Mouse (Mus musculus) hindbrain, postnatal 0 days (tissue): ENCODE data around the gene Nkapl. TPM values are rescaled to one million over a fixed set of nuclear protein-coding genes. Genes with fewer than 3 reads are reported as not detected.

Experiments used
- ATAC-seq: fragments of 200-750 bp; cut with Nextera tagmentation; 2 replicates; pipeline ENCODE4 v1.8.0; 2017; ENCODE audit warnings: mild to moderate bottlenecking, moderate TSS enrichment, moderate library complexity
- DNase-seq: peaks from one replicate; pipeline ENCODE4 v3.0.0-alpha.2; 2015; ENCODE audit warnings: low spot score
- H3K27ac ChIP-seq: fragments of 300-500 bp; sonication (generic); 2 replicates; pipeline ENCODE4 v1.5.1; 2014; ENCODE audit warnings: mild to moderate bottlenecking
- H3K27me3 ChIP-seq: fragments of 300-500 bp; sonication (generic); 2 replicates; pipeline ENCODE4 v1.6.1; 2014; ENCODE audit warnings: low read length, mixed read lengths; ENCODE audit not compliant: insufficient read depth
- H3K36me3 ChIP-seq: fragments of 300-500 bp; sonication (generic); 2 replicates; pipeline ENCODE4 v1.6.1; 2014; ENCODE audit warnings: low read length, mixed read lengths; ENCODE audit not compliant: insufficient read depth
- H3K4me1 ChIP-seq: fragments of 300-500 bp; sonication (generic); 2 replicates; pipeline ENCODE4 v1.6.1; 2014; ENCODE audit warnings: antibody characterized with exemption, low read length, mixed read lengths; ENCODE audit not compliant: insufficient read depth
- H3K4me2 ChIP-seq: fragments of 300-500 bp; sonication (generic); 2 replicates; pipeline ENCODE4 v1.6.1; 2014; ENCODE audit warnings: low read depth, mild to moderate bottlenecking, low read length, moderate library complexity, mixed read lengths
- H3K4me3 ChIP-seq: fragments of 300-500 bp; sonication (generic); 2 replicates; pipeline ENCODE4 v1.5.1; 2014; ENCODE audit warnings: low read length
- H3K9ac ChIP-seq: fragments of 300-500 bp; sonication (generic); replicated peaks from 2 replicates; pipeline ENCODE4 v1.6.1; 2014; ENCODE audit warnings: mild to moderate bottlenecking, low read length, moderate library complexity, mixed read lengths
- H3K9me3 ChIP-seq: fragments of 300-500 bp; sonication (generic); 2 replicates; pipeline ENCODE4 v1.6.1; 2016; ENCODE audit warnings: low read length, mixed read lengths
- CTCF ChIP-seq: IDR thresholded peaks from 2 replicates; pipeline ENCODE4 v1.5.1; 2016; ENCODE audit warnings: antibody characterized with exemption, control low read depth, low read depth
- WGBS: fragments of 180-500 bp; shearing (Covaris S2); extraction: QIAGEN DNeasy Blood & Tissue Kit; methylation state at CpG from one replicate; pipeline ENCODE4 v1.1.7; 2014; 5-methylcytosine and 5-hydroxymethylcytosine counted together
- microRNA counts: library from miRNA; unstranded; fragments of <30 nt; microRNA quantifications from one replicate; lab custom pipeline; 2015
- microRNA-seq, 2 experiments: library from miRNA; unstranded; fragments of <30 nt; microRNA quantifications; one replicate each; pipeline ENCODE4; 2016
- polyA plus RNA-seq: library from polyadenylated mRNA; unstranded; fragments of >200 nt; fragmentation: Nextera tagmentation; extraction: Ambion mirVana; gene quantifications from 2 replicates; pipeline ENCODE4 v1.2.1, GENCODE M21; 2015
- total RNA-seq: library from RNA; depleted of rRNA; stranded (reverse); fragments of >200 nt; gene quantifications from 2 replicates; pipeline ENCODE4 v1.2.3, GENCODE M21; 2014; rRNA removed

The Nkapl gene
- total and polyA plus RNA-seq, 2 experiments from 2014 or later, result 1.1 to 1.5 TPM

DNA sequence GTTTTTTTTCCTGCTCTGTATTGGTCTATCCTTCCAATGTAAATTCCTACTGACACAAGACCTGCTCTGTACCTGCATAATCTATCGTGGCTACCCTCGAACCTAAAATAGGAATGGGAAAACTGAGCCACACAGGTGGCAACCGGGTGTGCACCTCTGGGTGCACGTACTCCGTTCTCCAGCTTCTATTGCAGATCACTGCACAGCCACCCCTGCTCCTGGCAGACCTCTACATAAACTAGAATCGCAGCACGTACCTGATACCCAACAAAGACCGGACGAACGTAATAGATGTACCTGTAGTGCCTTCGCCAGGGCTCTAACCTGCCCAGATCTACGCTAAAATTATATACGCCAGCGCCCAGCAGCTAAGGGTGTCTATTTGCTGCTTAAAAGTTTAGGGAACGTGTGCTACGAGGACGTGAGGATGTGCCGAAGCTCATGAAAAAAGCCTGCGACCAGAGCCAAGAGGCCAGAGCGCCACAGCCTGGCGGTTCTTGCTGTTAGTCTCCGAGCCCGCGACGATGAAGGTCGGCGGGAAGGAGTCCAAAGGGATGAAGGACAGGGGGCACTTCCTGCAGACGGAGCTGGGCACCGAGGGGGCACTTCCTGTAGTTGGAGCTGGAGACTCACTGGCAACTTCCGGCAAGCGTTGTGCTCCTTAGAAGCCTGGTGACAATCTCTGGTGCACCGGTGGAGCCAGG is 27.7 kb downstream of the Nkapl start, which contains the start of gene Pgbd1:
Pgbd1 (minus strand) TSS at position 556 of the 704 bp plus-strand sequence.
- Histone ChIP-seq H3K27ac (peak within 1 kb of the TSS; percentile 78), H3K27me3 (no peaks in the 10 kb centered on the region), H3K4me2 (peak within 1 kb of the TSS; percentile 93), H3K9ac (peak within 1 kb of the TSS; percentile 61), H3K4me3 (peak within 1 kb of the TSS; percentile 55), H3K4me1 (0 out of 2 replicates have a peak, but pooled peaks cover 4% of the 10 kb centered on the region), H3K9me3 (no peaks in the 10 kb centered on the region), H3K36me3 (peaks cover 11% of the 10 kb centered on the region; the same call in 1 of the 2 replicates)
- under 1% methylated on average over 32 of the region's 32 CpGs for WGBS
- DNase-seq, result peak; percentile 94
- TF ChIP-seq CTCF, result peak; percentile 67
- ATAC-seq, result peak; percentile 97

DNA sequence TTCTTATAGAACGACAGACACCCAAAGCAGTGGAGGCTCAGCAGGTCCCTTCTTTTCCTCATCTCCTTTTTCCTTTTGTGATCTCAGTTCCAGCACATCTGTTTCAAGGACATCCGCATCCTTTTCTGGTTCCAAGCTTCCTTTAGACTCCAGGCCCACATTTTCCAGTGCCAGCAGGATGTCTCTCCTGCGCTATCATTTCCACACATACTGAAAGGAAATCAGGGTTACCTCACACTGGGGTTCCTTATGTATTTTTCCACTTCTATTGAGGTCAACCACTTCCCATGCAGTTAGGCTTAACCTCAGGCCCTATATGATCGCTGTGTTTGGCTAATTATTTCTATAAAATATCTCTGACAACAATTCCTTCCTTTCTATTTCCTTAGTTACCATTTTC is 32.8 kb downstream of the Nkapl start:
- Histone ChIP-seq H3K9me3 (no peaks in the 10 kb centered on the region), H3K9ac (no peak overlapping the region), H3K36me3 (no peaks in the 10 kb centered on the region), H3K27ac (no peak overlapping the region), H3K27me3 (no peaks in the 10 kb centered on the region), H3K4me3 (no peak overlapping the region), H3K4me1 (0 out of 2 replicates have a peak, but pooled peaks cover 4% of the 10 kb centered on the region), H3K4me2 (no peak overlapping the region)
- DNase-seq (no peak), ATAC-seq (no peak)
- 83% methylated on average over 4 of the region's 4 CpGs for WGBS
- TF ChIP-seq CTCF, result no peak

DNA sequence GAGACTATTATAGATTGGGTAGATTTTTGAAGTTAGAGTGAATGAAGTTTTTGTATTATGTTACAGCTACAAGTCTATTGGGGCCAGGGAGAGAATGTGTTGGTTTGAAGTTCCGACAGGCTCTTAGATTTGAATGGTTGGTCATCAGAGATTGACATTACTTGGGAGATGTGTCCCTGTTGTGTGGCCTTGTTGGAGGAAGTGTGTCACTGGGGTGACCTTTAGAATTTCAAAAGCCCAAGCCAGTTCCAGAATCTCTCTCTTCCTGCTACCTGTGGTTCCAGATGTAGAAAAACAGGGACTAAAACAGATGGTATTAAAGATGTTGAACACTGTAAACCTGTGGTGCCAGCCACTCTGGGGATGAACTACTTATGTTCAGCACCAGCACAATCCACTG is 40.7 kb downstream of the Nkapl start:
- TF ChIP-seq CTCF, result no peak
- WGBS, result 97% methylated on average over 1 of the region's 1 CpGs
- H3K4me3 ChIP-seq, result no peak overlapping the region

DNA sequence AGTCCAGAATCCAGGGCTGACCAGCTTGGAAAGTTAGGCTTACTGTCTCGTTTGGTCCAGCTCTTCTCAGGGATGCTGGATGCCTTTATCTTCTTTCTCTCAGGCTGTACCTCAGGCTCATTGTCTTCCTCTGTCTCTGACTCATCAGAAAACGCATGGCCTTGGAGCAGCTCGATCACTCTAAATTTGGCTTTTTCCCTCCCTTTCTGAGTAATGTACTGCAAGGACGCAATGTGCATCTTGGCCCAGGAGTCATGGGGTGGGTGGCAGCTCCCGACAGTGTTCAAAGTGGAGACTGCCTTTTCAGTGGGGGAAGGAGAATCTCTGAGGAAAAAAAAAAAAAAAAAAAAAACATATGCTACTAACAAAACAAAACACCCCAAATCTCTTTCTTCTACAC is 45.0 kb downstream of the Nkapl start:
- ATAC-seq (no peak), DNase-seq (no peak)
- no peaks in the 10 kb centered on the region for H3K27me3 ChIP-seq
- no peak overlapping the region for H3K9ac ChIP-seq
- no peaks in the 10 kb centered on the region for H3K4me1 ChIP-seq
- H3K36me3 ChIP-seq, result no peaks in the 10 kb centered on the region
- no peak overlapping the region for H3K4me2 ChIP-seq
- no peaks in the 10 kb centered on the region for H3K9me3 ChIP-seq
- no peak overlapping the region for H3K27ac ChIP-seq
- 68% methylated on average over 5 of the region's 5 CpGs for WGBS
- no peak overlapping the region for H3K4me3 ChIP-seq
- TF ChIP-seq CTCF, result no peak

More for the DNA sequence above, 40.7 kb downstream of the Nkapl start:
- Histone ChIP-seq H3K27ac (no peak overlapping the region), H3K9ac (no peak overlapping the region), H3K4me1 (no peaks in the 10 kb centered on the region), H3K36me3 (no peaks in the 10 kb centered on the region), H3K27me3 (no peaks in the 10 kb centered on the region), H3K9me3 (no peaks in the 10 kb centered on the region), H3K4me2 (no peak overlapping the region)
- no peak for ATAC-seq
- no peak for DNase-seq

DNA sequence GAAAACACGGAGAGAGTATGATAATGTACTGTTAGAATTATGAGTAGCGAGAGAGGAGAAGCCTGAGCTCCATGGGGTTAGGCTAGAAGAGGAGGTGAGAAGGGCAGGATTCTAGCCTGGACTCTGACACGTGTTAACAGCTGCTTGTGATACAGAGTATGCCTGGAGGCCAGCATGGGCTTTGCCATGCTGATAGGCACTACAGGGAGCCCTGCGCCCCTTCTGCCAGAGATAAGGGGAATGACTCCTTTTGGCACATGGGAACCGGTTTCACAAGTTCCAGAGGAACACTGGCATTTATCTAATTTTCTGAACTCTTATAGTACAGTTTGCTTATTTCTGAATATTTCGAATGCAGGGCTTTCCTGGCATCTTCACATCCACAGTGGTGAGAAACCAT is 49.4 kb downstream of the Nkapl start:
- TF ChIP-seq CTCF, result no peak
- no peak for ATAC-seq
- Histone ChIP-seq H3K27ac (no peak overlapping the region), H3K4me1 (no peaks in the 10 kb centered on the region), H3K36me3 (no peaks in the 10 kb centered on the region), H3K4me2 (no peak overlapping the region), H3K4me3 (no peak overlapping the region), H3K27me3 (no peaks in the 10 kb centered on the region), H3K9me3 (no peaks in the 10 kb centered on the region), H3K9ac (no peak overlapping the region)
- 65% methylated on average over 6 of the region's 6 CpGs for WGBS
- DNase-seq, result no peak

DNA sequence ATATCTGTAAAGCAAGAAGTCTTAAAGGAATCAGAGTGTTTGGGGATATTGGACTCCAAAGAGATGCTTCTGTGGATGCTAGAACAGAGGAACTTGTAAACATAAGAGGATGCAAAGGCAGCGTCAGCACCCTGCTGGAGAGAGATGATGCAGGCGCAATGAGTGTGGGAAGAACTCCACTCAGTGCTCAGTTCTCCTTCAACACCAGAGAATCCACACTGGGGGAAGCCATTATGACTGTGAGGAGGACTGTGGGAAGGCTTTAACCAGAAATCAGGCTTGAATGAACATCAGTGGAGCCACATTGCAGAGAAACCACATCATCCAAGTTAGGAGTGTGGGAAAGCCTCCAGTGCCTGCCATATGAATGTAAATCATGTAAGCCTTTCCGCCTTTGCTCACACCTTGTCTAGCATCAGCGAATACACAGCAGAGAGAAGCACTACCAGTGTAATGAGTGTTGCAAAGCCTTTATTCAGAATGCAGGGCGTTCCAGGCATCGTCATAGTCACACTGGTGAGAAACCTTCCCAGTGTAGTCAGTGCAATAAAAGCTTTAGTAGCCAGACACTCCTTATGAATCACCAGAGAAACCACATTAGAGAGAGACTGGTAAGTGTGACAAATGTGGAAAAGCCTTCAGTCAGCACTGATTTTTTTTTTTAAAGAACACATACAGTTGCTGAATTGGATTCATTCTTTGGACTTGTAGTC is 50.9 kb downstream of the Nkapl start:
- 77% methylated on average over 6 of the region's 6 CpGs for WGBS
- no peaks in the 10 kb centered on the region for H3K4me1 ChIP-seq

More for the DNA sequence above, 50.9 kb downstream of the Nkapl start:
- no peaks in the 10 kb centered on the region for H3K27me3 ChIP-seq
- DNase-seq (no peak), ATAC-seq (no peak)
- H3K9me3 ChIP-seq, result no peaks in the 10 kb centered on the region
- H3K4me2 ChIP-seq, result no peak overlapping the region
- no peaks in the 10 kb centered on the region for H3K36me3 ChIP-seq
- no peak overlapping the region for H3K9ac ChIP-seq
- TF ChIP-seq CTCF, result no peak
- H3K27ac ChIP-seq, result no peak overlapping the region
- H3K4me3 ChIP-seq, result no peak overlapping the region

MicroRNA genes within 50 kb of the gene (microRNA counts, 519-probe panel; counts per million panel counts)
- not detected for microRNA mmu-miR-1896 (lab: Ali Mortazavi, UCI)

Small RNA genes within 50 kb of the gene (microRNA-seq; reads per million reads assigned to microRNA genes)
- 0 reads per million in 2 experiments for gene Mir1896

Other genes with a start within 250 kb of the Nkapl start
- not detected in 2 replicates for gene Gpx5, start 175.8 kb downstream of the Nkapl start, total RNA-seq
- not detected in 2 replicates for gene Gpx5, start 175.8 kb downstream of the Nkapl start, polyA plus RNA-seq
- 0.32 and 0.84 TPM in 2 replicates for gene Gpx6, start 156.4 kb downstream of the Nkapl start, total RNA-seq
- 0.59 and 0.61 TPM in 2 replicates for gene Gpx6, start 156.4 kb downstream of the Nkapl start, polyA plus RNA-seq
- gene Olfr1367, start 121.6 kb downstream of the Nkapl start, total RNA-seq, result not detected in 2 replicates
- not detected in 2 replicates for gene Olfr1367, start 121.6 kb downstream of the Nkapl start, polyA plus RNA-seq
- 4.0 and 5.3 TPM in 2 replicates for gene Zscan12, start 105.7 kb downstream of the Nkapl start, total RNA-seq
- gene Zscan12, start 105.7 kb downstream of the Nkapl start, polyA plus RNA-seq, result 7.7 and 8.1 TPM in 2 replicates
- 36.4 and 47.1 TPM in 2 replicates for gene Zkscan3, start 65.8 kb downstream of the Nkapl start, total RNA-seq
- gene Zkscan3, start 65.8 kb downstream of the Nkapl start, polyA plus RNA-seq, result 45.9 and 48.2 TPM in 2 replicates
- gene Pgbd1, start 27.5 kb downstream of the Nkapl start, total RNA-seq, result 3.3 and 6.3 TPM in 2 replicates
- gene Pgbd1, start 27.5 kb downstream of the Nkapl start, polyA plus RNA-seq, result 2.0 and 2.1 TPM in 2 replicates
- 18.8 and 18.9 TPM in 2 replicates for gene Zscan26, start 14.8 kb downstream of the Nkapl start, total RNA-seq
- gene Zscan26, start 14.8 kb downstream of the Nkapl start, polyA plus RNA-seq, result 19.4 and 23.5 TPM in 2 replicates
- 6.0 and 6.2 TPM in 2 replicates for gene Zkscan4, start 10.4 kb upstream of the Nkapl start, total RNA-seq
- gene Zkscan4, start 10.4 kb upstream of the Nkapl start, polyA plus RNA-seq, result 5.1 and 5.6 TPM in 2 replicates
- not detected in 2 replicates for gene Gm10065, start 10.9 kb upstream of the Nkapl start, total RNA-seq
- not detected in 2 replicates for gene Gm10065, start 10.9 kb upstream of the Nkapl start, polyA plus RNA-seq
- gene AK157302, start 26.7 kb upstream of the Nkapl start, total RNA-seq, result 0.14 and 0.16 TPM in 2 replicates
- gene AK157302, start 26.7 kb upstream of the Nkapl start, polyA plus RNA-seq, result 0.43 and 0.53 TPM in 2 replicates
- 20.4 and 83.2 TPM in 2 replicates for gene Gm11273, start 32.9 kb upstream of the Nkapl start, total RNA-seq
- gene Gm11273, start 32.9 kb upstream of the Nkapl start, polyA plus RNA-seq, result 7.7 and 8.2 TPM in 2 replicates
- 7.1 and 8.9 TPM in 2 replicates for gene Zkscan8, start 62.6 kb upstream of the Nkapl start, total RNA-seq
- 2.7 and 2.8 TPM in 2 replicates for gene Zkscan8, start 62.6 kb upstream of the Nkapl start, polyA plus RNA-seq
- gene Olfr1366, start 74.3 kb upstream of the Nkapl start, total RNA-seq, result not detected in 2 replicates
- 0.19 and 0.23 TPM in 2 replicates for gene Olfr1366, start 74.3 kb upstream of the Nkapl start, polyA plus RNA-seq
- gene Olfr1535, start 91.4 kb upstream of the Nkapl start, total RNA-seq, result not detected in 2 replicates
- gene Olfr1535, start 91.4 kb upstream of the Nkapl start, polyA plus RNA-seq, result 0.11 and 0.16 TPM in 2 replicates
- not detected in 2 replicates for gene Olfr1364, start 113.2 kb upstream of the Nkapl start, total RNA-seq
- gene Olfr1364, start 113.2 kb upstream of the Nkapl start, polyA plus RNA-seq, result not detected in 2 replicates
- gene Olfr1362, start 145.5 kb upstream of the Nkapl start, total RNA-seq, result not detected in 2 replicates
- not detected in 2 replicates for gene Olfr1362, start 145.5 kb upstream of the Nkapl start, polyA plus RNA-seq
- gene Olfr11, start 174.0 kb upstream of the Nkapl start, total RNA-seq, result not detected in 2 replicates
- 0.09 TPM in 1 of 2 replicates, not detected in the other for gene Olfr11, start 174.0 kb upstream of the Nkapl start, polyA plus RNA-seq
- not detected in 2 replicates for gene Olfr1361, start 194.9 kb upstream of the Nkapl start, total RNA-seq
- gene Olfr1361, start 194.9 kb upstream of the Nkapl start, polyA plus RNA-seq, result not detected in 2 replicates
- not detected in 2 replicates for gene Olfr1360, start 208.9 kb upstream of the Nkapl start, total RNA-seq
- gene Olfr1360, start 208.9 kb upstream of the Nkapl start, polyA plus RNA-seq, result not detected in 2 replicates
- not detected in 2 replicates for gene Olfr1359, start 229.6 kb upstream of the Nkapl start, total RNA-seq
- not detected in 2 replicates for gene Olfr1359, start 229.6 kb upstream of the Nkapl start, polyA plus RNA-seq
- 541 and 615 TPM in 2 replicates for gene Hist1h2bl, start 247.6 kb upstream of the Nkapl start, total RNA-seq
- 1.2 TPM in 1 of 2 replicates, not detected in the other for gene Hist1h2bl, start 247.6 kb upstream of the Nkapl start, polyA plus RNA-seq
- 934 and 1,282 TPM in 2 replicates for gene Hist1h2ai, start 247.9 kb upstream of the Nkapl start, total RNA-seq
- 4.5 and 5.8 TPM in 2 replicates for gene Hist1h2ai, start 247.9 kb upstream of the Nkapl start, polyA plus RNA-seq
- 1,004 and 1,140 TPM in 2 replicates for gene Hist1h3h, start 249.2 kb upstream of the Nkapl start, total RNA-seq
- gene Hist1h3h, start 249.2 kb upstream of the Nkapl start, polyA plus RNA-seq, result 1.9 and 6.2 TPM in 2 replicates